ENCODE assay signal across 11 mouse cellular contexts in genomic region chr17:12316251-12316650, GRCm38 (mm10). TPM values are rescaled to one million over a fixed set of nuclear protein-coding genes. Genes with fewer than 3 reads are reported as not detected.
DNase-seq lines count a peak whose midpoint lies in the region; ATAC-seq lines count a peak whose summit lies in the region.
"Had no signal": no experiment of that assay in that cellular context is flagged by ENCODE, and none has a peak within 500 bp of the region (broad histone marks: within the 10 kb centered on the region; RNA-seq: fewer than 3 reads in every experiment).

No protein-coding gene starts in this region.

- ATAC-seq in hindbrain, embryonic 13.5 days (ENCODE audit: low FRiP score): no peak
- no peak for ATAC-seq in hindbrain, embryonic 11.5 days (ENCODE audit: low FRiP score)
- no peak for ATAC-seq in stomach, embryonic 15.5 days (ENCODE audit: insufficient read depth, low FRiP score, low read depth)

- H3K4me3 ChIP-seq in hindbrain, embryonic 13.5 days: 0 out of 2 replicates have a peak overlapping the region, but pooled peaks have one; percentile 19
- H3K4me3 ChIP-seq in hindbrain, embryonic 11.5 days (ENCODE audit: low read depth, low read length): no peak overlapping the region
- no peak overlapping the region for H3K4me3 ChIP-seq in stomach, embryonic 15.5 days (replicated peaks)
- H3K4me3 ChIP-seq: heart, embryonic 10.5 days had no signal

- no peak for DNase-seq in hindbrain, embryonic 11.5 days (ENCODE audit: low spot score)
- DNase-seq in right cerebral cortex, adult 18-20 months: peak; percentile 65
- no peak for DNase-seq in right cerebral cortex, postnatal 14 days
- DNase-seq in layer of hippocampus, adult 9-10 months (ENCODE audit: low spot score): peak; percentile 52
- DNase-seq in thymus, postnatal 36 days: no peak
- no peak for DNase-seq in cerebellum, postnatal 14 days
- DNase-seq: embryo, embryonic 11 days; lung, adult 18-20 months had no signal

- H3K36me3 ChIP-seq in hindbrain, embryonic 13.5 days: no peaks in the 10 kb centered on the region
- H3K36me3 ChIP-seq in hindbrain, embryonic 11.5 days (ENCODE audit: control insufficient read depth, insufficient read depth, low read length): no peaks in the 10 kb centered on the region
- no peaks in the 10 kb centered on the region for H3K36me3 ChIP-seq in stomach, embryonic 15.5 days
- H3K36me3 ChIP-seq: heart, embryonic 10.5 days had no signal

- WGBS in hindbrain, embryonic 13.5 days: 89% methylated on average over 13 of the region's 13 CpGs
- 91% methylated on average over 13 of the region's 13 CpGs for whole genome bisulfite sequencing in hindbrain, embryonic 11.5 days
- WGBS in stomach, embryonic 15.5 days: 80% methylated on average over 13 of the region's 13 CpGs

- 0 out of 2 replicates have a peak overlapping the region, but pooled peaks have one; percentile 43 for H3K9ac ChIP-seq in hindbrain, embryonic 13.5 days
- no peak overlapping the region for H3K9ac ChIP-seq in hindbrain, embryonic 11.5 days (ENCODE audit: low read depth, low read length)
- no peak overlapping the region for H3K9ac ChIP-seq in stomach, embryonic 15.5 days

- no peak overlapping the region for H3K27ac ChIP-seq in hindbrain, embryonic 13.5 days
- H3K27ac ChIP-seq in hindbrain, embryonic 11.5 days (ENCODE audit: low read depth, low read length): no peak overlapping the region
- no peak overlapping the region for H3K27ac ChIP-seq in stomach, embryonic 15.5 days
- H3K27ac ChIP-seq: heart, embryonic 10.5 days had no signal

- no peaks in the 10 kb centered on the region for H3K9me3 ChIP-seq in hindbrain, embryonic 13.5 days
- H3K9me3 ChIP-seq in hindbrain, embryonic 11.5 days (ENCODE audit: control insufficient read depth, low read length): no peaks in the 10 kb centered on the region
- H3K9me3 ChIP-seq in stomach, embryonic 15.5 days: no peaks in the 10 kb centered on the region
- H3K9me3 ChIP-seq: heart, embryonic 10.5 days had no signal

- H3K4me2 ChIP-seq in hindbrain, embryonic 13.5 days: peak overlapping the region; percentile 40
- no peak overlapping the region for H3K4me2 ChIP-seq in hindbrain, embryonic 11.5 days (replicated peaks; ENCODE audit: low read depth, low read length)
- peak overlapping the region; percentile 14 for H3K4me2 ChIP-seq in stomach, embryonic 15.5 days

- H3K27me3 ChIP-seq in hindbrain, embryonic 13.5 days: no peaks in the 10 kb centered on the region
- no peaks in the 10 kb centered on the region for H3K27me3 ChIP-seq in hindbrain, embryonic 11.5 days (ENCODE audit: control insufficient read depth, insufficient read depth, low read length)
- H3K27me3 ChIP-seq in stomach, embryonic 15.5 days (replicated peaks): no peaks in the 10 kb centered on the region

- H3K4me1 ChIP-seq in hindbrain, embryonic 13.5 days (replicated peaks): peaks cover 42% of the 10 kb centered on the region
- H3K4me1 ChIP-seq in hindbrain, embryonic 11.5 days (replicated peaks; ENCODE audit: control insufficient read depth, insufficient read depth, low read length): 0 out of 2 replicates have a peak, but pooled peaks cover 4% of the 10 kb centered on the region
- peaks cover 16% of the 10 kb centered on the region for H3K4me1 ChIP-seq in stomach, embryonic 15.5 days

RNA-seq across cellular contexts. Expression of gene Map3k4, which starts 2.3 kb away (rescaled TPM):
- 41.1 and 45.8 TPM in 2 replicates for polyA plus RNA-seq in hindbrain, embryonic 13.5 days (2015; fragmentation: Nextera tagmentation; extraction: Ambion mirVana)
- polyA plus RNA-seq in hindbrain, embryonic 11.5 days (2014; fragmentation: Nextera tagmentation; extraction: Ambion mirVana): 45.8 and 62.3 TPM in 2 replicates
- 55.9 and 56.3 TPM in 2 replicates for polyA plus RNA-seq in stomach, embryonic 15.5 days (2015; fragmentation: Nextera tagmentation; extraction: Ambion mirVana)

Comparison
In these comparisons a context has a peak if more than half of its experiments do, and no peak if none do; other contexts are left out.
1. DNase-seq: peak in right cerebral cortex, adult 18-20 months (single experiment) and layer of hippocampus, adult 9-10 months (single experiment); none in hindbrain, embryonic 11.5 days (single experiment), right cerebral cortex, postnatal 14 days (single experiment), thymus, postnatal 36 days (0 of 2) and cerebellum, postnatal 14 days (0 of 2).